Mouse (Mus musculus) naive thymus-derived CD4-positive, alpha-beta T cell, adult 2 months (primary cell): Measurements from ENCODE around the gene H13.
"Not testable (repeated sequence)": the region's sequence is repeated elsewhere in the genome, so short reads cannot be mapped to it uniquely, and the experiment has no call there.

Experiments used
- DNase-seq: peaks from one replicate; pipeline ENCODE4 v3.0.0-alpha.2; 2011; ENCODE audit warnings: low read depth

Gene H13

DNA sequence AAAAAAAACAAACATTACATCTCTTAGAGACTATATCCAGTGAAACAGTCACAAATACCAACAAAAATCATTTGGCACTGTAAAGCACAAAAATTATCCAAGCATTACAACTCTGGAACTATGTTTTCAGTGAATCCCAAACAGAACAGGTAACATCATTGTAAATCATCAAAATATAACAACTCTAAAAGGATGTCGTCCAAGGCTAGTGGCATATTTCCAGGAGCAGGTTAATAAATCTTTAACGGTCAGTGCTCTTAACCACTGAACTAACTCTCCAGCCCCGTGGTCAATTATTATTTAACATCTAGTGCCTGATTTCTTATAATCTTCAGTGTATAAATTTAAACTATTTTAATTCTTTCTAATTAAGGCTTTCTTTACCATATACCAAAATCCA lies 3.1 kb upstream of the H13 start:
- DNase-seq = not testable (repeated sequence)

DNA sequence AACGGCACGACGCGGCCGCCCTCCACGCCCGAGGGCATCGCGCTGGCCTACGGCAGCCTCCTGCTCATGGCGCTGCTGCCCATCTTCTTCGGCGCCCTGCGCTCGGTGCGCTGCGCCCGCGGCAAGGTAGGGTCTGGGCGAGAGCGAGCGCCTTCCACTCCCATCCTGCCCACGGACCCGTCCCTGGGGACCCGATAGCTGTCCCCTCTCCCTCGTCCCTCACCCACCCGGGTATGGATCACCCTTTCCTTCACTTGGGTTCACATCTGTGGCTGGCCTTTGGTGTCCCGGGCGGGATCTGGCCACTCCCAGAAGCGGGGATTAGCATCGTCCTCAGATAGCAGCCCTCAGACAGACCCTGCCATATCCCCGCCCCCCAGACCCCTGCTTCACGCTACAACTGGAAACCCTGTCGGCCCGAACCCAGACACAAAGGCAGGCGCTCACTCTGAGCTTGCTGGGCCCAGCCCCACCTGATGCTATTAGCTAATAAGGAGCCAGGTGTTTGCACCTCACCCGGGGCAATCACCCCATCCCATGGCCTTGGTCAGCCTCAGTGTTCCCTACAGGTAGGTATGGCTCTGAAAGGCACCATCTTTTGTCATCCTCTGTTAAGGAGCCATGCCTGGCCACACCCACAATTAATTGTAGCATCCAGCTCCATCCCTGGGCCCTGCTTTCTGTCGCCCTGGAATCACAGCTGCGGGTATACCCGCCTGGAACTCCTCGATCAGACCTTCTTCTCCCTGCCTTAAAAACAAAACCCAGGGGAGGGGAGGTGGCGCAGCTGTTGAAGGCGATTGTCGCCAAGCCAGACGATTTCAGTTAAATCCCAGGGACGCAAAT lies 601 bp downstream of the H13 start:
- DNase-seq = peak; percentile 42

DNA sequence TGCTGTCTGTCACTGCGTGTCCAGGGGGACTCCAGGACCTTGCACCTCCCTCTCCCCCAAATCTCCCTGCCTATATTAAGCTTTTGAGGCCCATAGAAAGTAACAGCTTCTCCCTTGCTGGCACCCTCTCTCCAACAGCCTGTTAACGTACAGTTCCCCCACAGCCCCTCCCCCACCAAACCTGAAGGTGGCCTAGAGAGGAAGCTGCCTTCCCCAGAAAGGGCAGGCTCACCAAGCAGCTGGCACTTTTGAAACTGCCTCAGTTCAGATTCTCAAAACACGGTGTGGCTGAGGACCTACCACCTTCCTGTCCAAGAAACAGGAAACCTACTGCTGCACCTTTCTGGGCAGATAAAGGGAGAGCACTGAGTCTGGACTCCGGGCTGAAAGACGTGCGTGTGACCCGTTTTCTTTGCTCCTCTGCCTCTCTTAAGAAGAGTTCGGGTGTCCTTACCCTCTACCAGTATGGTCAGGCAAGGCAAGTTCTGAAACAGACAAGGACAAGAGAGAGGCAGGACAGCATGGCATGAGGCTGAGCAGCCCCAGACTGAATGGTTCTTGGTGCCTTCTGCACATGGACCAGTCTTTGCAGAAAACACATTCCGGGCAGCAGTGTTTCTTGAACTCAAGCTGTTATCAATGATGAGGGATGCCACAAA lies 1.9 kb downstream of the H13 start:
- peak; percentile 70 for DNase-seq

DNA sequence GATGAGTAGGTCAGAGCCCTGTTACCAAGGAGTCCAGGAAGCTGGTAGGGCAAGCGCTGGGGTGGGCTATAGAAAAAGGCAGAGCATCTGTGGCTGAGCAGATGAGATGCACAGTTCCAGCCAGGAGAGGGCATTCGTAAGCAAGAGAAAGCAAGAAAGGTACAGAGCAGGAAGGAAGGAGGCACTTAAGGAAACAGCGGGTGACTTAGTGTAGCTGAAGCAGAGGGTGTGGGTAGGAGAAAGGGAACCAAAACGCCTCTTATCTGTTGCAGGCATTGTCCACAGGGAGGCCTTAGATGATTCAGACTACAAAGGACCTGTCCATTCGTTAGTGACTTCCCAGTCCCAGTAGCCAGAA lies 2.4 kb downstream of the H13 start:
- peak; percentile 78 for DNase-seq

DNA sequence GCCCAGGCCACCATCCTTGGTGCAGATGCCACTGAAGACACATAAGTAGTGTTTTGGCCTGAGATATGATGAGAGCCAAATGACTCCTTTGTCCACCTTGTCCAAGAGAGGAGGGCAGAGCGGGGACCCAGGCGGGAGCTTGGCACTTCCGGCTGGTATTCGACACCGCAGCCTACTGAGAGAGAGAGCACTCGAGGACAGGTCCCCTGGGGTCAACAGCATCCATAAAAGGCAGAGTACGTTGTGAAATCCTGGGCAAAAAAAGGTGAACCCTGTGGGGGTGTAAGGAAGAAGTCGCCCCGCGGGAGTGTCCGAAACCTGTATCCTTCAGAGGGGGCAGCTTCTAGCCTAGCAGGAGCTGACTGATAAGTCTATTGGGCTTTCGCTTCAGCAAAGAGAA lies 2.9 kb downstream of the H13 start:
- no peak for DNase-seq

DNA sequence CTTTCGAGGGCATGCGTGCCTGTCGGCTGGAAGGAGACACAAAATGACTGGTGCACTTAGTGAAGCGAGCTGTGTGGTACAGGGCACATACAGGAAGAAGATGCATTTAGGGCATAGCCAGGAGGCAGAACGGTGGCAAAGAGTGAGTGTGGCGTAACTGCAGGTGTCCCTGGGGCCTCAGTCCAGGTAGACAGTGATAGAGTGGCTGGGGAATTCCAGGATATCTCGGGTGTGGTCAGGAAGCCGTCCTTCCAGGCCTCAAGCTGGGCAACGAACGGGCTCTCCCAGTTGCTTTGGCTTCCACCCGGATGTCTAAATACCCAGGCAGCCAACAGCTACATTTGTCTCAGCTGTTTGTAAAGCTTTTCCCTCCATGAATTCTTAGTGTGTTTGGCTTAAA lies 4.9 kb downstream of the H13 start:
- DNase-seq = no peak

DNA sequence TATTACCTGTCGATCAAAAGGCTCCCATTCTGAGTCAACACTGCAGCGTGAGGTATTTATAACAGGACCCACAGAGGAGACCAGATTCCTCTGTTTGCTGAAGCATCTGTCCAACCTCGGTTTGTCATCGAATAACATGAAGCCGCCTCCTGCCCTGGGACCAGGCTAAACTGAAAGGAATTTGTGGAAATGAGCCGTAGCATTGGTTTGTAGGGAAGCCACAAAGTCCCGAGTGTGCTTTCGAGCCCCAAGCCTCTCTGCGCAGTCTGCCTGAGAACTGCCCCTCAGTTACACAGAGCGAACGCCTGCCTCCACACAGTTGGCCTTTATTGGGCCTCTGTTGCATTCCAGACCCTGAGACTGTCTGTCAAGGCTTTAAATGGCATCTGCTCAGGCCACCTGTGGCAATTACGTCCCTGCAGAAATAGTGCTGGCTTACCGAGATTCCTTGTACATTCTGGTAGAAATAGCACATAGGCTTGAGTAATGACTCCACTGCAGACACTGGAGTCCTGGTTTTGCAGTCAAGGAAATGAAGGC lies 6.1 kb downstream of the H13 start:
- no peak for DNase-seq

DNA sequence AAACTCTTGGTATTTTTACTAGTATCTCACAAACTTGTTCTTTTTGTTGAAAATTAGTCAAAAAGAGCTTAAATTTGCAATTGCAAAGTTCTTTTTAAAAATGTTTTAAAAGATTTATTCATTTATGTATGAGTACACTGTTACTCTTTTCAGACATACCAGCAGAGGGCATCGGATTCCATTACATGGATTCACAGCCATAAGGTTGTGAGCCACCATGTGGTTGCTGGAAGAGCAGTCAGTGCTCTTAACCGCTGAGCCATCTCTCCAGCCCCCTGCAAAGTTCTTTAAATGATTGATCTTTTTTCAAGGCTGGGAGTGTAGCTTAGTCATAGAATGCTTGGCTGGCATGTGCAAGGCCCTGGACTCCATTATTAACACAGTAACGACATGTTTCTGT lies 9.0 kb downstream of the H13 start:
- DNase-seq = peak; percentile 57

DNA sequence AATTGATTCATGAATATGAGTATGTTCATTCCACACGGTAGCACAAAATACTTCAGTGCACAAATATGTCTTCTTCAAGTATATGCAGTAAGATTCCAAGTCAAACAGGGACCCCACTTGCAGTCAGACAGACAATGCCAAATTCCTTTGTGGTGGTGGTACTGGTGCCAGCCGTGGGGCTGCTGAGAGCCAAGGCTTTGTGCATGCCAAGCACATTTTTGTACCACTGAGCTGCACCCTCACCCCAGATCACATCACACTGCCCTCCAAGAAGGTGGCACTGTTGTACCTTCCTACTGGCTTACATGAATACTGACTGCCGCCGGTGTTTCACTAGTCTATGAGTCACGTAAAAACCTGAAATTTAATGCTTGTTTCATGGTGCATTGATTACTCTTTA lies 9.7 kb downstream of the H13 start:
- no peak for DNase-seq

DNA sequence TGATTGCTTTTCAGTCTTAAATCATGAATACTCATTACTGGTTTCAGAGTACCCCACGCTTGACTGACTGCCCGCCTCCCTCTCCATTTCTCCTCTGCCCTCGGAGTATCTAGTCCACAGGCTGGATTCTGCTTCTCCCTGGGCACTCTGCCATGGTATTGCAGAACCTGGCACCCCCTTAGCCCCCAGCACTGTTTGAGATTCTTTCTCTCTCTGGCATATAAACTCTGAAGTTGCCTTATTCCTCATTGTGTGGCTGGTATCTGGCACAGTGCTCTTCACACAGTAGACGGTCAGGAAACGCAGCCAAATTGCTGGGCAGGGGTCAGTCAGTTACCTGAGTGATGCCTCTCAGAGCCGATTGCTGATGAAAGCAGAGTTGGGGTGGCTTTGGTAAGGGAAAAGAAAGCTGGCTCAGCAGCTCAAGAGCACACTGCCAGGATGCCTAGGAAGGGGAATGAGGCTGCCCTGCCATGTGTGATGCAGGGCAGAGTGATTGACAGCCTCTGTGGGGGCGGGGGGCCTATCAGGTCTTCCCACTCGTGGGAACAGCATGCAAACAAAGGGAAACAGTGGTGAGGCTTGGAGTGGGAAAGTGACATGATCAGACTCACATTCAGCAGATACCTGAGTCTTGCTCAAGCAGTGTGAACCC lies 10.6 kb downstream of the H13 start:
- no peak for DNase-seq

DNA sequence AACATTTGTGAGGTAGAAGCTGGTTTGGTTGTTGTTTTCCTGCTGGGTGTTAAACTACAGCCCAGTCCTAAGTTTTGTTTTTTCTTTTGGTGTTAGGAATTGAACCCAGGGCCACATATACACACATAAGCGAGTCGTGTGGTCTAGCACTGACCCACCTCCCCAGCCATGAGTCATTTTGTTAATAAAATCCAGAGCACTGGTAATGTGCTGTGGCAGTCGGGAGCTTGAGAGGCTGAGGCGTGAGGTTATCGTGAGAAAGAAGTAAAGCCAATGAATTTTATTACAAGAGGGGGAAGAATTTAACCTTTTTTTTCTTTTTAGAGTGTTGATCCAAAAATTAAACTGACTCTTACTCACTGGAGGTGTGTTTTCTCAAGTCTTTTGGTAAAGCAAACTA lies 13.8 kb downstream of the H13 start:
- DNase-seq = no peak

DNA sequence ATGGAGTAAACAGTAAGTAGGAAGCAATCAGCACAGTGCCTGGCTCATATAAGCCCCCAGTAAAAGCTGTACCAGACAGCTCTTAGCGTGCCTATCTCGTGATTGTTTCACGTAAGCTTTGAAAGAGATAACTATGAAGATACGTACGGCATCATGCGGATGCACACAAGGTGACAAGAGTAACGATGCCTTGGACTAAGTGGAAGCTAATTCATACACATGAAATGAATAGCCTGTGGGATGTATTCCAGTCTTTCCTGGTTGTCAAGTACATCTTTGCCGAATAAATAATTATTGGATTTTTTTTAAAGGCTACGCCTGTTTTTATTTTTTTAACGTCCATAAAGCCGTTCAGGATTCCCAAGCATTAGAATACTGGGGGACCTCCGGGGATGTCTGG lies 17.1 kb downstream of the H13 start:
- no peak for DNase-seq

DNA sequence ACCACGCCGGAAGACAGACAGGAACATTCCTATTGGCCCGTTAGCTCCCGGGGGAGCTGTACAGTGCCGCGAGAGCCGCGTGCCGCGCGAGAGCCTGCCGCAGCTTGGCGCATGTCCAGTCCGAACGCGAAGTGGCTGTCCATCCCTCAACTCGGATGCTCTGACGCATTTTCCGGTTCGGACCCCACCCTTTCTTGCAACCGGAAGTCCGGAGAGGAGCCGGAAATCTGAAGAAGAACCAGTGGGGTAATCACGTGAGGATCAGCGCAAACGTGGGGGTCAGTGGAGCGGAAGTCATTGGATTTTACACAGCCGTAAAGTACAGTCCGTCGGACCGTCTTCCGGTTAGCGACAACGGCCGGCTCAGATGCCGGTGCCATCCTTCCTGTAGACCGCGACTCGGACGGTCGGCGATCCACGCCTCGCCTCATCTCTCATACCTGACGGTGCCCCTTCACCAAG lies 17.6 kb downstream of the H13 start, which contains the start of gene Mcts2:
Gene Mcts2, plus strand, starts transcription at position 230 of the 462 bp plus-strand sequence.
- DNase-seq = no peak

DNA sequence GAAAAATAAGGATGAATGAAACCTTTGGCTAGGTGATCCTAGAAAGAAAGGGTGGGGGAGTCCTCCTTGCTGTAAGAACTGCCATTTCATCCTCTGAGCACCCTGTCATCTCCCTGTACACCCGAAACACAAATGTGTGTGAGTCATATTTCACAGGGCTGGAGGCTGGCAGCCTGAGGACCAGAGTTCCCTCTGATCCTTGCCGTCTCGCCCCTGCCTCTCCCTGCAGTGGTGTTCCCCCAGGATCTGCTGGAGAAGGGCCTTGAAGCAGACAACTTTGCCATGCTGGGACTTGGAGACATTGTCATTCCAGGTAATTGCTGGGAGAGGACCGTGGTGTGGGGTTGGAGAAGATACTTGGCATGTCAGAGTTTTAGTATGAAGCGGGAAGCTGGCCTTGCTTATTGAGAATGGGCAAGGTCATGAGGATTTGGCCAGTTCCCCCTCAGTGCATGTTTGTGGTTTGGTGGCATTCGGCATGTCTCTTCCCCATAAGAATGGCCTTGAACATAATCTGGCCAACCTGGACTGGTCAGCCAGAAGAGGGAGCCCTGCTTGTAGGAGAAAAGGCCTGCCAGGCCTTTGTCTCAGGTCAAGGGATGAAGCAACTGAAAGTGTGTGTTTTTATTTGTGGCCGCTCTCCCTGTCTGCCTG lies 22.4 kb downstream of the H13 start:
- DNase-seq = no peak

DNA sequence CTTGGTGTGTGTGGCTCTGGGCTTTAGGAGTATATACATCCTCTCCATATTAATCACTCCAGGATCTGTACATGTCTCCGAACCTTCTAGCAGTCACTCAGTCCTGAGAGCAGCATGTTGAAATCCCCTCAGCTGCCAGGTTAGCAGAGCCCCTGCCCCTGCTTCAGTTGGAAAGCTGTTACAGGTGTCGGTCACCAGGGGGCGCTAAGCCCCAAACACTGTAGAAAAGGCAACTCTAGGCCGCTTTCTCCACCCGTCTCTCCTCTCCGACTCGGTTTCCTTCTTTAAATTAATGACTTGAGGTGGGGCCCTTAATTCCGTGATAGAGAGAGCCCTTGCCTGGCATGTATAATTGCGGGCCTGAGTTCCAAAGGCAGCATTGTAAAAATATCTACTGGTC lies 24.0 kb downstream of the H13 start:
- peak; percentile 83 for DNase-seq

DNA sequence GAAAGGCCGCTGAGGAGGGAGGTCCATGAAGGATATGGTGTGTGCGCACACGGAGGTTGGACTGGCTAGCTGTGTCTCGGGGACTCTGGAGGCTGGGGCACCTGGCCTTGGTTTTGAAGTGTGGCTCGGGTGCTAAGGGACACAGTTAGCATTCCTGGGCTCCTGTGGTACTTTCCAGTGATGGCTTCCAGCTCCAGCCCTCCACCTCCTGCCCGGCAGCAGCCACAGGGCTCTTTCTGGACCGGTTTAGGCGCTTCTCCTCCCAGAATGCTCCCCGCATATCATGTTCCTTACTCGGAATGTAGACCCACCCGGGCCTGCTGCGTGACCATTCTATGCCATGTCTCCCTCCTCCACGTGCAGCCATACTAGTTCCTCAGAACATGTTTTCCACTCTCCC lies 24.5 kb downstream of the H13 start:
- DNase-seq = no peak

DNA sequence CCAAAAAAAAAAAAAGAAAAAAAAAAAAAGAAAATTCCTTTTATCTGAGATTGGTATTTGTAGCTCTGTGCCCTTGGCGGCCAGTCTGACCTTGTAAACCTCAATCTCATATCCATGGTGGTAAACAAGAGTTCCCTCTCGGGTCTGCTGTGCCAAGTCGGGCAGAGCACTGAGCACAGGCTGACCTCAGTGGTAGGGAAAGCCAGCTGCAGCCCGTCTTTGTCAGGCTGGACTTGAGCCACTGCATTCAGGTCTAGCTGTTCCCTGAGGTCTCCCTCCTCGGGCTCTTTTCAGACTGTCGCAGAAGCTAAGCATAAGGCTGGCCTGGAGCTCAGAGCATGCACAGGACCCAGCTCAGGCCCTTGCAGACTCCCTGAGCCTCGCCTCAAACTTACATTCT lies 25.4 kb downstream of the H13 start:
- DNase-seq = no peak

DNA sequence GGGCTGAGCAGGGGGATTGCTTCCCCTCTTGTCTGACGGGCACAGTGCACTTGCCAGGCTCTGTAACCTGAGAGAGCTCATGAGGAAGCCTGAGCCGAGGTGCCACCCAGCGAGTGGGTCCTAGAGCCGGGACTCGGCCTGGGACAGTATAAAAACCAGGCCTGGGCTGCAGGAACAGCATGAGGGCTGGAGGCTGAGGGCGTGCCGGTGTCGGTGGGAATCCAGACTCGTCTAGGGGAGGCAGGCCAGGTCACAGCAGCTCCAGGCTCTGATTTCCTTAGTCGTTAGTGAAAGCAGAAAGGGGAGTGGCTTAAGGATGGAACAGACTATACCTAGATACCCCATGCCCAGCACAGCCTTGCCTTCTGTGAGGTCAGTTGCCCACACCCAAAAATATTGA lies 26.8 kb downstream of the H13 start:
- DNase-seq = no peak

DNA sequence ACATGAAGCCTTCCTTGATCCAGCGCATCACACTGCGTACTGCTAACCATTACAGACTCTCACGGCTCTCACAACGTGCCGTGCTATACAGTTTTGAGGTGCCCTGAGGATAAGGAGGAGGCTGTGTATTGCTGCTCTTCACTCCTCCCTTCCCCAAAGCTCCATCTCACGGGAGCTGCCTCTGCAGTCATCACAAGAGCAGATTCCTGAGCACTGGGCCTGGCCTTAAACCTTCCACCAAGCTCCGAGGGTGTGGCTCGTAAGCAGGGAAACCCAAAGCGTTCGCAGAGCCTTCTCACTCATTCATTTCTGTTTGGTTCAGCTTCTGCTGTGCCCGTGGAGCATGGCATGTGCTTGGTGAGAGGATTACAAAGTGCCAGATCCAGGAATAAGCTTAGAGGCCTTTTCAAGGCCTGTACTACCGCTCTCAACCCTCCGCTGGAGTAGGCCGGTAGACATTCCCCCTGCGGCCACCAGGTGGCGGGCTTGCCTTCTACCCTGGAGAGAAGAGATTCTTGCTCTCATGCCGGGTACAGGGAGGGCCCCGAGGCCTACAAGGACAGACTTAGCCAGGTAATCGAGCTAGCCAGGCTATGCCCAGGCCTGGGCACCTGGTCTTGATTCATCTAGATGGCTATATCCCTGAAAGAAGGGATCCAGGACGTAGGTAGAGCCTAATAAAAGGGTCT lies 27.4 kb downstream of the H13 start:
- peak; percentile 91 for DNase-seq

DNA sequence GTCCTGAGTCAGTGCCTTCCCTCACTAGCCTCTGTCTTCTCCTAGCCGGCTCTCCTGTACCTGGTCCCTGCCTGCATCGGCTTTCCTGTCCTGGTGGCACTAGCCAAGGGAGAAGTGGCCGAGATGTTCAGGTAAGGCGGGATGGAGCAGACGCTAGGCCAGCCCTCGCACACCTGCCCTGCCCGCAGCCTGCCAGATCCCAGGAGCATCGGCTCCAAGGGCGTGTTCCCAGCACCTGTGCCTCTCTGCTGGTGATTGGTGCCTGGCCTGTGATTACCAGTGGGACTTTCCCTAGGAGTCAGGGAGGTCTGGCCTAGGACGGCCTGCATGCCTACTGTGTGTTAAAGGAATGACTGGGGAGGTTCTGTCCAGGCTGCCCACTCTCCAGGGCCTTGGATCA lies 30.9 kb downstream of the H13 start:
- DNase-seq = no peak

DNA sequence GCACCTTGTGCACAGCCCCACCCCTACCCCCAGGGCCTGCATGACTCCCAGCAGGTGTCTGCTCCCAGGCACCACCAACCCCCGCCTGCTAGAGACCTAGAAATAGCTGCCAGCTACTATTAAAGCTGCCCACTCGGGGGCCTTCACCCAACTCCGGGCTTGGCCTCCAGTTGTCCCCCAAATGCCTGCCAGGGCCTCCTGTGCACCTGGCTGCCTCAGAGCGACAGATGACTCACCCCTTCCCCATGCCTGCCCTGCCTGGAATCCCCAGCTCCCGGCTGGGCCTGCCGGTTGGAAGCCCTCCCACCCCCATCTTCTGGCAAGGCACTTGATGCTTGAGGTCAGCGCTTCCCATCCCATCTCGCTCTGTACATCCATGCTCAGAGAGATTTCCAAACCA lies 31.5 kb downstream of the H13 start:
- no peak for DNase-seq
